Mouse (Mus musculus): ENCODE results near the gene Elac2.

DNA sequence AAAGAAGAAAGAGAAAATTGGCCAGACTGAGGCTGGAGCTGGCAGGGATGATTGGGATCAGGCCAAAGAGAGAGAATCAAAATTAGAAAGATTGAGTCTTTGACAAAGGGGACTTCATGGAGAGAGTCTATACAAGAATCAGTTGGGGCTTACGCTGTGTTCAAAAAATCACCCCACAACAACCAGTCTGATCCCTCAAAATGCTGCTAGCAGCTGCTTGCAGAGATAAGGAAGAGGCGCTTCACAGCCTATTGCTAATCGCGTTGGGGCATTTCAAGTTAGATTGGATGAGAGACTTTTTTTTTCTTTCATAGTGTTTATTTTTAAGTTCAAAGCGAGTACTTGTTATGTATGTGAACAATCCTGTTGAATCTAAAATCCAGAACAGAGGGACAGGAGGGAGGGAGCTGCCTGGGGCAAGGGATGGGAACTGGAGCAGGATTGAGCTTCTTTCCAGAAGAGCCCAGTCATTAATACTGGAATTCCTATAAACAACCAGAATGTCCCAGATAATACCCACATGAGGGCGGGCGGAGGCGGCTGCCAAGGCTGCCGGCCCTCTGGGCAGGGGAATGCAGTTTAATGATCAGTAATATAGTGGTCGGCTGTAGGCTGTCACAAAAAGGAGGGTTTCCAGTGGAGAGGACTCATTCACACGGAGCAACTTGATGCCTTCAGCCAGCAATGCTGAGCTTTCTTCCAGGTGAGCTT, 47.6 kb upstream of the Elac2 start:
- TF ChIP-seq CTCF (IDR thresholded peaks at IDR 0.05; ENCODE audit: control insufficient read depth, insufficient read depth, insufficient replicate concordance, low read depth, low read length) (no peak), POLR2A (IDR thresholded peaks at IDR 0.05; ENCODE audit: control insufficient read depth, low read depth, low read length) (no peak)

Measured in testis, adult 2 months (tissue).